Mouse (Mus musculus): Measurements from ENCODE around the gene AA467197.
A peak's percentile ranks its signal among the peaks of the same experiment; 100 is the strongest.

AA467197 gene

DNA sequence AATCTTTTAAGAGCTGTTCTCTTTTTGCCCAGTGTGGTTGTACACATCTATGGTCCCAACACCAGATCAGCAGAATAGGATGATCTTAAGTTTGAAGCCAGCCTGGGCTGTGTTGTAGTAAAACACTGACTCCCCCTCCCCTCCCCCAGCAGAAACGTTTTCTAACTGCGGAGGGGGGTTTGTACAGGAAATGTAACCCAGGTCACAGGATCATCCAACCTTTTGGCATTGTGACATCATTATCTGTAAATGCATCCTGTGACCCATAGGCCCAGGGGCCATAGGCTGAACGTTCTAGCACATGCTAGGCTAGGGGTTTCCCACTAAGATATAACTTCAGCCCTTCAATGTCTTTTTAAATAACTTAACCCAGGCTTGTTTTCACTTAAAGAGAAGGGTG lies at the start of gene AA467197:
Gene AA467197 (plus strand): TSS at position 301 of the 400 bp plus-strand sequence.
- DNase-seq (ENCODE audit: low spot score in 2 of 2) = no peak

GRCm38 (mm10) chr2:122587861-122588519 lies 48.8 kb upstream of the AA467197 start:
- DNase-seq (ENCODE audit: low spot score in 2 of 2) = no peak

GRCm38 (mm10) chr2:122590351-122590750 lies 46.4 kb upstream of the AA467197 start:
- no peak for DNase-seq (ENCODE audit: low spot score in 2 of 2)

GRCm38 (mm10) chr2:122591213-122591612 lies 45.6 kb upstream of the AA467197 start:
- no peak for DNase-seq (ENCODE audit: low spot score in 2 of 2)

DNA sequence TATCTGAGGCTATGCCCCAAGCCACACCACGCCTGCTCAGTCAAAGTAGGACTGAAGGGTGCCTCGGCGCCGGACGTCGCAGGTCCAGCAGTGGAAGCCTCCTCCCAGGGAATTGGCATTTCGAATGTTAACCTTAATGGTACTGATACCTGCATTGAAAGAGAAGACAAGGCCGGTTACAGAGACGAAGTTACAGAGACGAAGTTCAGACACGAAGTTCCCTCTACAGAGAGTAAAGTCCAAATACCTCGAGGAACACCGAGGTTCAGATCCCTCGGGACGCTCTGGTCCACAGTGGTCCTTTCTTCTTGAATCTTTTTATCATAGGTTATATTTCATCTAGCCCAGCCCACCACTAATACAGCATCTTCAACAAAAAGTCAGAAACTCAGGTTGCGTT lies 41.3 kb upstream of the AA467197 start:
- DNase-seq (ENCODE audit: low spot score in 2 of 2) = no peak

DNA sequence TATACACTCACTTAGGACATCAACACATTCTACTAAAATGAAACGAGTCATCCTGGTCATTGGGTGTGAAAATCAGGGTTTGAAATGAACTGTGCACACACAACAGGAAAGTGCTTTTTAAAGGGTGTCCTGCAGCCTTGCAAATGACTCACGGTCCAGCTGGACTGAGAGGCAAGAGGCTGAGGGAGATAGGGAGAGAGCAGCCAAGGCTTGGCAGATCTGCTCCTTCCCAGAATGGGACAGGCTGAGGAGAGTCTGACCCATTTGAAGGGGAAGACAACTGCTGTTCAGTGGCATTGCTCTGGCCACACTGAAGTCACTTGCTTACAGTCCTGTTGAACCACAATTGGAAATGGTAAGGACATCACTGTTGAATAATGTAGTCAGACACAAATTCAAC lies 37.0 kb upstream of the AA467197 start:
- no peak for DNase-seq (ENCODE audit: low spot score in 2 of 2)

GRCm38 (mm10) chr2:122601354-122601753 lies 35.4 kb upstream of the AA467197 start:
- DNase-seq (ENCODE audit: low spot score in 2 of 2) = no peak

GRCm38 (mm10) chr2:122605829-122606228 lies 31.0 kb upstream of the AA467197 start:
- no peak for DNase-seq (ENCODE audit: low spot score in 2 of 2)

GRCm38 (mm10) chr2:122608820-122609219 lies 28.0 kb upstream of the AA467197 start:
- DNase-seq (ENCODE audit: low spot score in 2 of 2) = no peak

- DNase-seq (ENCODE audit: low spot score in 2 of 2) = peak; percentile 50 to 74
Measured at GRCm38 (mm10) chr2:122610746-122611653, 25.8 kb upstream of the AA467197 start, which contains the start of gene Gatm. Gatm (minus strand) TSS chr2:122611303.

DNA sequence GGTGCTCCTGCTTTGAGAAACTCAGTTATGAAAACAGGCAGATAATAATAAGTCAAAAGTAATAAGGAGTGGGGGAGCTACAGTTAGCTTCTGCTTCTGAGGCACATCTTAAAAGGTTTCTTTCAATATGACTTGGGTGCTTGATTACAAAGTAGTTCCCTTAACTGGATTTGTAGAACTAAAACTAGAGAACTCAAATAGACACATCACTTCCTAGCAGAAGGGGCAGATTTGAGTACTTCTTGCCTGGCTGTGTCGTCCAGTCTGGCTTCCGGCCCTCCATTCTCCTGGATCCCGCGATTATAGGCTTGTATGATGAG lies 25.2 kb upstream of the AA467197 start:
- no peak for DNase-seq (ENCODE audit: low spot score in 2 of 2)

GRCm38 (mm10) chr2:122616237-122616636 lies 20.5 kb upstream of the AA467197 start:
- DNase-seq (ENCODE audit: low spot score in 2 of 2) = no peak

DNA sequence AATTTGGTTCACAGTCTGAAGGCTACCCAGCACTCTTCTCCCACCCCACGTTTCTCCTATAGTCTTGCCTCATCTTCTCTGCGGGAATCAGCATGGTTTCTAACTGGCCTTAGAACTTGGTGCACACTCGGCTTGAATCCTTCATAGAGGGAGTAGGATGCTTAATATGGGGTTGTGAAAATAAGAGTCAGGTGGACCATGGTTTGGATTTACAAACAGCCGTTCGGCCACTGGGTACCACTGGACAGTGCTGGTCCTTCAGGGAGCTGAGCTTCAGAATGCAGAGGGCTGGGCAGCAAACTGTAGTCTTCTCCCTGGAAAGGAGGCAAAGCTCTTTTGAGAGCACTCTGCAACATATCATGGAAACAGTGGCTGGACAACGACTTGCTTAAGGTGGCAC lies 19.0 kb upstream of the AA467197 start:
- no peak for DNase-seq (ENCODE audit: low spot score in 2 of 2)

- no peak for DNase-seq (ENCODE audit: low spot score in 2 of 2)
Measured at GRCm38 (mm10) chr2:122618719-122619118, 18.1 kb upstream of the AA467197 start.

DNA sequence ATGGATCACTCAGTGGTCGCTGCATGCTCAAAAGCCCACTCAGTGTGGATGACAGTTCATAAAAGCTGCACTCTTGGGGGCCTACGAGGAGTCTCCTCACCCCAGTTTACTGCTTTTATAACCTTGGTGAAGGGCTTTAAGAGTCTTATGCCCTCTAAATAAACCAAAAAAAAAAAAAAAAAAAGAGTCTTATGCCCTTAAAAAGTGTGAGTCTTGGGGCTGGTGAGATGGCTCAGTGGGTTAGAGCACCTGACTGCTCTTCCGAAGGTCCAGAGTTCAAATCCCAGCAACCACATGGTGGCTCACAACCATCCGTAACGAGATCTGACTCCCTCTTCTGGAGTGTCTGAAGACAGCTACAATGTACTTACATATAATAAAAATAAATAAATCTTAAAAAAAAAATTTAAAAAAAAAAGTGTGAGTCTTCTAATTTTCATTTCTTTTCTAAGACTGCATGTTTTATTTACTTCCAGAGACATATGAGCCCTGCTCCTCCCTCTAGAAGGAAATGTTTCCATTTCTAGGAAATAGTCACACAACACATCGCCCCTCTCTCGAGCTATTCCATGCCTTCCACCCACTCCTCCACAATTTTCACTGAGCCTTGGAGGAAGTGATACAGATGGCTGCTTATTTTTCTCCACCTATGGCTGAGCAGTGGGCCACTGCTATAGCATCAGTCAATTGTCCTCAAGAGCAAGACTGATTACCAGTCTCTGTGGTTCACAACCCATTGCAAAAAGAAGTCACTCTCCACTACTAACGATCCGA lies 15.3 kb upstream of the AA467197 start:
- DNase-seq (ENCODE audit: low spot score in 2 of 2) = no peak

GRCm38 (mm10) chr2:122625930-122626329 lies 10.9 kb upstream of the AA467197 start:
- DNase-seq (ENCODE audit: low spot score in 2 of 2) = no peak

DNA sequence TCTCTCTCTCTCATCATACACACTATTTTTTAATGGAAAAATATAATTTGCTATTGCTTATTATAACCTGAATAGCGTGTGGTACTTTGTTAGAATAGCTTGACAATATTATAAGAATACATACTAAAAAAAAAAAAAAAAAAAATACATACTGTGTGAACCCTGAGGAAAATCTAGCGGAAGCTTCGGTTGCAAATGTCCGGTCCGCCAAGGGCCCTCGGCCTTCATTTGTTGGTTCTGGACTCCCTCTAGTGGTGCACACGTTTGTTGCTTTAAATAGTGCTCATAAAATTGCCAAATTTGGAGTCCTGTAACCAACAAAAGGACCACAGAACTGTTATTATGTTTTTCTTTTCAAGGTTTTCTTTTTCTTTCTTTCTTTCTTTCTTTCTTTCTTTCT lies 7.8 kb upstream of the AA467197 start:
- DNase-seq (ENCODE audit: low spot score in 2 of 2) = peak; percentile 29 to 78

GRCm38 (mm10) chr2:122629871-122630270 lies 6.9 kb upstream of the AA467197 start:
- DNase-seq (ENCODE audit: low spot score in 2 of 2) = no peak

DNA sequence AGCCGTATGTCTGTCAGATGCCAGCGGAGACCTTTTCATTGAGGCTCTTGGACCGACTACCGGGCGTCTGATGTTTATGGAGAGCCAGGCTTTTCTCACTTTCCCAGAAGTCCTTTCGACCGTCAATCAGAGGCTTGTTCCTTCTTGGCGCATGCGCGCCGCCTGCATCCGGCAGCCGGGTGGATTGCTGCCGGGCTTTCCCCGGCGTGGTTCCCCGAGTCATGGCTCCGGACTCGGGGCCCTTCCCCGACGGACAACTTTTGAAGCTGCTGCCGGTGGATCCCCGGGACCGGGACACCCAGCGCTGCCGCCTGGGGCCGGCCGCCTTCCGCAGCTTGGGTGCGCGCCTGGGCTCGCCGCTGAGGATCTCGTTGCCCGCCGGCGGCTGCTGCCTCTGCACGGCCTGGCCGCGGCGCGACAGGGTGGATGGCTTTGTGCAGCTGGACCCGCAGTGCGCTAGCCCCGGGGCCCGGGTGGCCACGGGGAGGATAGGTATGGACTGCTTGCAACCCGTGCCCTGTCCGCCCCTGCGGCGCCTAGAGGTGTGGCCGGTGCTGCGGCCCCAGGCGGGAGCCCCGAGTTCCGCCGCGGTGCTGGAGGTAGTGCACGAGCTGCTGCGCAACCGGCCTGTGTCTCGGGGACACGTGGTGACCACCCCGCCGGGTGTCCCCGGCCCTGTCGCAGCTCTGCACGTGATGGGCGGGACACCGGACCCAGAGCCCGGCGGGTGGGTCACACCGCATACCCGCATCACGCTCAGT lies 6.1 kb upstream of the AA467197 start:
- DNase-seq (ENCODE audit: low spot score in 2 of 2) = peak; percentile 66 to 85

DNA sequence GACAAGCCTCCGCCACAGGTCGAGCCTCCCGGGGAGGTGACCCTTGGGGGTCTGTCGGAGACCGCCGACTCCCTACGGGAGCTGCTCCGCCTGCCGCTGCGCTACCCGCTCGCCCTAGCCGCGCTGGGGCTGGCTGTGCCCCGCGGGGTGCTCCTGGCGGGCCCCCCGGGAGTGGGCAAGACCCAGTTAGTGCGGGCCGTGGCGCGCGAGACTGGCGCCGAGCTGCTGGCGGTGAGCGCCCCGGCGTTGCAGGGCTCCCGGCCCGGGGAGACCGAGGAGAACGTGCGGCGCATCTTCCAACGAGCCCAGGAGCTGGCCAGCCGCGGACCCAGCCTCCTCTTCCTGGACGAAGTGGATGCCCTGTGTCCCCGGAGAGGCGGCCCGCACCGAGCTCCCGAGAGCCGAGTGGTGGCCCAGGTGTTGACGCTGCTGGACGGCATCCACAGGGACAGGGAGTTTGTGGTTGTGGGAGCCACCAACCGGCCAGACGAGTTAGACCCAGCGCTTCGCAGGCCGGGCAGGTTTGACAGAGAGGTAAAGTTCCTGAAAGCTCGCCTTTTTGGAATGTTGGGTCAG lies 5.5 kb upstream of the AA467197 start:
- peak in 1 of 2 experiments; percentile 40 for DNase-seq (ENCODE audit: low spot score in 2 of 2)

DNA sequence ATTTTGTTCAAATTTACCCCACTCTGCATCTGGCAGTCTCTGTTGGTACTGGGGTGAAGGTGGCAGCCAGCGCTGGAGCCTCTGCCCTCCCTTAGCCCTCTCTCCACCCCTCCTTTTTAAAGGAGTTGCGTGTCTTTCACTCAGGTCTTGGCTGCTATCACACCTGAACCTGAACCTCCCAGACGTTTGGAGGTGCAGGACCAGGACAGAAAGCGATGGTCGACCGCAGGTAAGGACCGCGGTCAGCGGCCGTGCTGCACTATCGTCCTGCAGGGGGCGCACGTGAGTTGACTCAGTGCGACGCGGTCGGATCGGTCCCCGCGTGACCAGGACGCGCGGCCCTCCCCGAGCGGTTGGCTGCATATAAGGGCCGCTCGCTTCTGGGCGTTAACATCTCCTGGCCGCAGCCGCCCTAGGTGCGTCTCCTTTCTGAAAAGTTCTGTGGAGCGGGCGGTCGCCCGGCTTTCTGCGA lies 776 bp downstream of the AA467197 start:
- peak; percentile 66 to 87 for DNase-seq (ENCODE audit: low spot score in 2 of 2)
